Mouse (Mus musculus): ENCODE results near the gene Zfp932. TPM values are rescaled to one million over a fixed set of nuclear protein-coding genes. Genes with fewer than 3 reads are reported as not detected.
"Not testable (repeated sequence)": the region's sequence is repeated elsewhere in the genome, so short reads cannot be mapped to it uniquely, and the experiment has no call there.

The Zfp932 gene
- total RNA-seq (2021): 10 to 100 TPM; 50.7 to 57.5 TPM
- long read RNA-seq, experiment 1, transcript Zfp932-204 (5 exons, 868 nt): major isoform, 7 of 22 reads
- long read RNA-seq, experiment 1, partial matches to known transcripts: 1 of 22 reads
- long read RNA-seq, experiment 1, other reads (novel, unspliced or antisense): 13 of 22 reads
- long read RNA-seq, experiment 2, partial matches to known transcripts: 3 of 13 reads
- long read RNA-seq, experiment 2, other reads (novel, unspliced or antisense): 4 of 13 reads

DNA sequence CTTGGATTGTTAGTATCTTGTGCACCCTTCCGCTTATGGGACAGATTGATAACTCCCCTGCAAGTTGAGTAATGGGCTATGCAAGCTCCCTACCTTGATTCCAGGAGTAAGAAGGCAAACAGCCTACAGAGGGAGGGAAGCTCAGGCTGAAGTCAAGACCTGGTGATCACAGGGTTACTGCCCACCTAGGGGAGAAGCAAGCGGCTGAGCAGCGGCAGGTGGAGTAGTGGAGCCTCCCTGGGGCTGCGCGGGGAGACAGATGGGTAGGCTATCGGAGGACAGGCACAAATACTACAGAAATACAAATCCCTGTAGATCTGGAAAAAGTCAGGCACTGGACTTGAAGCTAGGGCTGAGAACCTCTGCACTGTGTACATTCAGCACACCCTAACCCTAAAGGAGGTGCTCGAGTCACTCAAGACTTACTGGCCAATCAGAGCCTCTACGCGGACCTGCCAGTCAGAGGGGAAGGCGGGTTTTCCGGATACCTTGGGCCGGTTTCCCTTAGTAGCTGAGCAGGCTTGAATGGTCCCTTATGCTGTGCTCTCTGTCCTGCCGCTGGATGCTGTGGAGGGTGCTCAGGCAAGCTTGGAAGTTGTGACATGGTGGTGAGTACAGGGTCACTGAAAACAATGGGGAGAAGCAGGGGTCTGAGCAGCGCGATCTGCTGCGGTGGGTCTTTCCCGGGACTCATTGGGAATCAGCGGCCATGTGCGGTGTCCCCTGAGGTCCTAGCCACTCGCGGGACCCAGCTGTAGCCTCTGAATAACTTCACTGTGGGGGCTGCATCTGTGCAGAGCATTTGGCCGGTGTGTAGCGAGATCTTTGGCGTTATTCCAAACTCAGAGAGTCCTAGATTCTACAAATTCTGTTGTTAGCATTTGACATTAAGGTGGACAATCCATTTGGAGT lies at the start of gene Zfp932:
Gene Zfp932, plus strand, starts transcription at position 496 of the 912 bp plus-strand sequence.
- peak within 1 kb of the TSS; percentile 32; the same call in 1 of the 2 replicates for H3K27ac ChIP-seq
- H3K4me3 ChIP-seq: peak within 1 kb of the TSS; percentile 56
- intact Hi-C loops (cut with DNase I): loop anchor here (2.0 to 10.0 kb wide), 3 partner anchors 59 to 109 kb away; partner anchors contain the start of gene Gtpbp6
- peak; percentile 70 to 83 for DNase-seq (ENCODE audit: extremely low spot score in 1 of 2, low spot score in 2 of 2)

DNA sequence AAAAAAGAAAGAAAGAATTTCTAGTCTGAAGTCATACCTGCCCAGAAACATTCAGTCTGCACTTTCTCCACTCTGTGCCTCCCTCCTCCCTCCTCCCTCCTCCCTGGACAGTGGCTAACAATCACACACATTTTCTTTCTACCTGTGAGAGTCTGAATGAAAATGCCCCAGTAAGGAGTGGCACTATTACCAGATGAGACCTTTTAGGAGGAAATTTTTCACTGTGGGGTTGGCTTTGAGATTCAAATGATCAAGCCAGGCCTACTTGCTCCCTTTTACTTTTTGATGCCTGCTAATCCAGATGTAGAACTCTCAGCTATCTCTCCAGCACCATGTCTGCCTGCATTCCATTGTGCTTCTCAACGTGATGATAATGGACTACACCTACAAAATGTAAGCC lies 46.0 kb upstream of the Zfp932 start:
- intact Hi-C loops (cut with DNase I): no loop called here
- no peak overlapping the region for H3K27ac ChIP-seq
- no peak for DNase-seq (ENCODE audit: extremely low spot score in 1 of 2, low spot score in 2 of 2)
- TF ChIP-seq CTCF (IDR thresholded peaks at IDR 0.05): no peak
- H3K4me3 ChIP-seq: no peak overlapping the region

DNA sequence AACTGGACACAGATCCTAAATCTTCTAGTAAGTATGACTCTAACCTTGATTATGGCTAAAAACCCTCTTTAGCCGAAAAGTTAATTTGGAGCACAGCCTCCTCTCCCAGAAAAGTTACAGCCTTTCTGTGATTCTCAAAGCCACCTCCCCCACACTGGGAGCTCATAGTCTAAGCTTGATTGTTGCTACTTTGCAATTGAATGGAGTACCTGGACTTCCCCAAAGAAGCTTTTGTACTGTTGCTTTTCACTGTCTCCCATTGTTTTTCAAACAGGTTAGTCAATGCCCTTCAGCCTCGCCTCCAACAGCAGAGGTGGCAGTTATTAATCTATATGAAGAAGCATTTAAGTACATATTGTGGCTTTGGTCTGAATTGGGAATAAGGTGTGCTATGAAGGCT lies 15.6 kb upstream of the Zfp932 start:
- intact Hi-C loops (cut with DNase I): not testable (repeated sequence)

DNA sequence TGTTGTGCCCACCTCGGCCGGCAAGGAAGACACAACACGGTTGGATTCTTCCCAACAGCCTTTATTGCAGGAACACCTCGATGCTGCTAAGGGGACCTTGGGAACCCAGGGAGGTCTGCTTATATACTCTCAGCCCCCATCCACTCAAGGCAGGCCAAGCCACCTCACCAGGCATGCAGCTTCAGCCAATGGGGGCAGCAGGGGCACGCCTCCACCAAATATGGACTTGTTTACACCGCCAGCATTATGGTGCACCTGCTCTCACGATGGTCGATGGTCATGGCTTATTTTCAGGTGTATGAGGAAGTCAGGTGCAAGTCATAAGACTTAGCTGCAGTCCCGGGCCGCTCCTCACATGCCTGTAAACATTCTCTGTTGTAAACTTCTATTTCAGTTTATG lies 860 bp upstream of the Zfp932 start:
- not testable (repeated sequence) for H3K4me3 ChIP-seq, H3K27ac ChIP-seq
- intact Hi-C loops (cut with DNase I): loop anchor here (10.0 kb wide), 2 partner anchors 59 to 109 kb away; partner anchors contain the start of gene Gtpbp6
- DNase-seq (ENCODE audit: extremely low spot score in 1 of 2, low spot score in 2 of 2): peak in 1 of 2 experiments; percentile 8

More for the DNA sequence above, 15.6 kb upstream of the Zfp932 start:
- not testable (repeated sequence) for H3K27ac ChIP-seq; DNase-seq (ENCODE audit: extremely low spot score in 1 of 2, low spot score in 2 of 2); H3K4me3 ChIP-seq

DNA sequence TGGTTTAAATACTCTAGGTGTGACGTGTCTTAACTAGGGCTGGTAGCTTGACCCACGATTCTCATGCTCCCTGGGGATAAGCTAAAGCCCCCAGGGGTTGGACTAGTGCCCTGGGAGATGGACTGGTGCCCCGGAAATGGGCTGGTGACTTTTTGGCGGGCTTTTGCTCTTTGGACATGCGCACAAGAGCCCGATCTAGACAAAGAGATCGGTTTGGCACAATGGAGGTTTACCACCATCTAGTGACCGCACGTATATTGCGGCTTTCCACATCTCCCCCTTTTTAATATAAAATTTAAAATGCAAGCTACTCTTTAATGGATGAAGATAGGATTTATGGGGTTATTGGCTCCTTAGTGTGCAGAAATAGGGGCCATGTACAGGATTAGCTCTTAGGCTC lies 19.5 kb downstream of the Zfp932 start:
- H3K4me3 ChIP-seq; H3K27ac ChIP-seq; intact Hi-C loops (cut with DNase I); DNase-seq (ENCODE audit: extremely low spot score in 1 of 2, low spot score in 2 of 2): not testable (repeated sequence)
- TF ChIP-seq CTCF (IDR thresholded peaks at IDR 0.05): peak; percentile 15

DNA sequence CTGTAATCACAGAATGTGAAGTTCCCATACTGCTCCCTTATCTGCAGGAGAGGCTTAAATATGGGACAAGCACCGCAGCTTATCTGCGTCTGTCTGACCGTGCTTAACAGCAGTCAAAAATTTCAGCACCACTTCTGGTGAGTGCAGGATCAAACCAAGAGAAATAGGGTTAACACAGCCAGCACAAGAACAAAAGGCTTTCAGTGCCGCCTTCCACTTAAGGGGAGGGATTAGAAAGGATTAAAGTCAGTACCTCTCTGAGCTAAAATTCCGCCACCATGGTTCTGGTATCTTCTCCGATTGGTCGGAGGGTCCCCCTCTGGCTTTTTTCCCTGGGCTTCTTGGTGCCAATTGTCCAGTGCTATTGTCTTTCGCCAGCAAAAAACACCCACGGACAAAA lies 27.0 kb downstream of the Zfp932 start:
- no peak for DNase-seq (ENCODE audit: extremely low spot score in 1 of 2, low spot score in 2 of 2)
- no peak for TF ChIP-seq CTCF (IDR thresholded peaks at IDR 0.05)
- Histone ChIP-seq H3K27ac (no peak overlapping the region), H3K4me3 (no peak overlapping the region)
- intact Hi-C loops (cut with DNase I): loop anchor here (5.0 kb wide), 2 partner anchors 421 to 516 kb away; no protein-coding TSS in a partner anchor

DNA sequence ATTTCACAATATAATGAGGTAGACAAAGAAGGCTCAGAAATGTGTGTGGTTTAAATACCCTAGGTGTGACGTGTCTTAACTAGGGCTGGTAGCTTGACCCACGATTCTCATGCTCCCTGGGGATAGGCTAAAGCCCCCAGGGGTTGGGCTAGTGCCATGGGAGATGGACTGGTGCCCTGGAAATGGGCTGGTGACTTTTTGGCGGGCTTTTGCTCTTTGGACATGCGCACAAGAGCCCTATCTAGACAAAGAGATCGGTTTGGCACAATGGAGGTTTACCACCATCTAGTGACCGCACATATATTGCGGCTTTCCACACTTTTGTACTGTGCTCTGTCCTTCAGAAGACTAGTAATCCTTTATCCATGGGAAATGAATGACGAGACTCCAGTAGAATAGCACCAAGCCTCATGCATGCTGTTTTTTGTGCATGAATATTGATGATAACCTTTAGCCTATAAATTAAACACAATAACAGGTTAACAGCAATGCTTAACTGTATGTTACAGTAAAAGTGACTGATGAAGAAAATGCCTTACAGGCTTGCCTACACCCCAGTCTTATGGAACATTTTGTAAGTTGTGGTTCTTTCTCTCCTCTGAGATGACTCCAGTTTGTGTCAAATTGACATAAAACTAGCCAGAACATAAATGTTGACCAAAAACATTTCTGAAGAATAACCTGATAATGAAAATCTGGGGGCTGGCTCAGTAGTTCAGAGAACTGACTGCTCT lies 27.5 kb downstream of the Zfp932 start:
- H3K27ac ChIP-seq, H3K4me3 ChIP-seq: not testable (repeated sequence)
- DNase-seq (ENCODE audit: extremely low spot score in 1 of 2, low spot score in 2 of 2): peak; percentile 24 to 53
- TF ChIP-seq CTCF (IDR thresholded peaks at IDR 0.05): peak; percentile 63
- intact Hi-C loops (cut with DNase I): loop anchor here (5.0 kb wide), 2 partner anchors 422 to 517 kb away; no protein-coding TSS in a partner anchor

DNA sequence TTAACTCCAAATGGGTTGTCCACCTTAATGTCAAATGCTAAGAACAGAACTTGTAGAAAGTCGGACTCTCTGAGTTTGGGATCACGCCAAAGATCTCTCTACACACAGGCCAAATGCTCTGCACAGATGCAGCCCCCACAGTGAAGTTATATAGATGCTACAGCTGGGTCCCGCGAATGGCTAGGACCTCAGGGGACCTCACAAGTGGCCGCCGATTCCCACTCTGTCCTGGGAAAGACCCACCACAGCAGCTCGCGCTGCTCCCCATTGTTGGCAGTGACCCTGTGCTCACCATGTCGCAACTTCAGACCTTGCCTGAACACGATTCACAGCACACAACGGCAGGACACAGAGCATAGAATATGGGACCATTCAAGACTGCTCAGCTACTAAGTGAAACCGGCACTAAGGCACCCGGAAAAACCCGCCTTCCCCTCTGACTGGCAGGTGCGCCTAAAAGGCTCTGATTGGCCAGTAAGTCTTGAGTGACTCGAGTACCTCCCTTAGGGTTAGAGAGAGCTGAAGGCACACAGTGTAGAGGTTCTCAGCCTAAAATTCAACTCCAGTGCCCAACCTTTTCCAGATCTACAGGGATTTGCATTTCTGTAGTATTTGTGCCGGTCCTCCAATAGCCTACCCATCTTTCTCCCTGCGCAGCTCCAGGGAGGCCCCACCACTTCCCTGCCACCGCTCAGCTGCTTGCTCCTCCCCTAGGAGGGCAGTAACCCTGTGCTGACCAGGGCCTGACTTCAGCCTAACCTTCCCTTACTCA lies 61.5 kb downstream of the Zfp932 start:
- peak; percentile 73 to 74 for DNase-seq (ENCODE audit: extremely low spot score in 1 of 2, low spot score in 2 of 2)
- intact Hi-C loops (cut with DNase I): loop anchor here (2.0 to 10.0 kb wide), 3 partner anchors 37 to 77 kb away; partner anchors contain the start of genes Chfr, Gm35315 and Zfp932
- peak overlapping the region; percentile 72 for H3K4me3 ChIP-seq
- peak overlapping the region; percentile 85 for H3K27ac ChIP-seq
- no peak for TF ChIP-seq CTCF (IDR thresholded peaks at IDR 0.05)

Other genes starting within 250 kb of the Zfp932 start
- gene 4930522L14Rik, start 244.6 kb upstream of the Zfp932 start, total RNA-seq (2021): 1 to 10 TPM; 2.5 to 3.0 TPM
- gene Gm15446, start 73.1 kb upstream of the Zfp932 start, total RNA-seq (2021): 10 to 100 TPM; 38.3 to 40.0 TPM
- gene Gm17655, start 76.0 kb downstream of the Zfp932 start, total RNA-seq (2021): 10 to 100 TPM in 1 of 2 experiments, 1 to 10 TPM in 1; 9.3 to 10.0 TPM
- under 1 TPM; 0.42 to 0.59 TPM for gene Gm35315, start 97.9 kb downstream of the Zfp932 start, total RNA-seq (2021)
- 1 to 10 TPM; 9.3 to 9.5 TPM for gene Plcxd1, start 103.4 kb downstream of the Zfp932 start, total RNA-seq (2021)
- gene Gtpbp6, start 111.7 kb downstream of the Zfp932 start, total RNA-seq (2021): 100 to 1,000 TPM; 107 to 108 TPM
- gene Zfp605, start 113.6 kb downstream of the Zfp932 start, total RNA-seq (2021): 10 to 100 TPM; 15.9 to 16.7 TPM
- gene Chfr, start 139.3 kb downstream of the Zfp932 start, total RNA-seq (2021): 10 to 100 TPM; 55.5 to 58.0 TPM
- gene Golga3, start 180.2 kb downstream of the Zfp932 start, total RNA-seq (2021): 10 to 100 TPM; 47.0 to 49.3 TPM
- gene Ankle2, start 234.5 kb downstream of the Zfp932 start, total RNA-seq (2021): 10 to 100 TPM; 35.0 to 43.6 TPM